Mouse (Mus musculus): ENCODE data around the gene Aicda. TPM values are rescaled to one million over a fixed set of nuclear protein-coding genes. Genes with fewer than 3 reads are reported as not detected.

Gene Aicda
- polyA plus RNA-seq, 1 experiment: not detected

- H3K4me1 ChIP-seq (ENCODE audit: control insufficient read depth, insufficient read depth, low read length): peaks cover 4% of the 10 kb centered on the region
- no peaks in the 10 kb centered on the region for H3K36me3 ChIP-seq (ENCODE audit: control insufficient read depth, insufficient read depth, low read length)
- no peaks in the 10 kb centered on the region for H3K27me3 ChIP-seq (ENCODE audit: control insufficient read depth, insufficient read depth, low read length)
- TF ChIP-seq POLR2A (IDR thresholded peaks at IDR 0.05; ENCODE audit: control insufficient read depth, low read depth, low read length): no peak
- no peak overlapping the region for H3K4me3 ChIP-seq (ENCODE audit: control insufficient read depth, low read depth, low read length)
- H3K27ac ChIP-seq (ENCODE audit: control insufficient read depth, insufficient read depth, low read depth, low read length): no peak overlapping the region
Measured at GRCm38 (mm10) chr6:122517668-122518067, 35.9 kb upstream of the Aicda start.

- no peaks in the 10 kb centered on the region for H3K36me3 ChIP-seq (ENCODE audit: control insufficient read depth, insufficient read depth, low read length)
- TF ChIP-seq CTCF (IDR thresholded peaks at IDR 0.05; ENCODE audit: control insufficient read depth, insufficient read depth, insufficient replicate concordance, low read depth, low read length): no peak
- no peak for TF ChIP-seq POLR2A (IDR thresholded peaks at IDR 0.05; ENCODE audit: control insufficient read depth, low read depth, low read length)
- H3K27me3 ChIP-seq (ENCODE audit: control insufficient read depth, insufficient read depth, low read length): no peaks in the 10 kb centered on the region
- no peak overlapping the region for H3K27ac ChIP-seq (ENCODE audit: control insufficient read depth, insufficient read depth, low read depth, low read length)
- H3K4me1 ChIP-seq (ENCODE audit: control insufficient read depth, insufficient read depth, low read length): peaks cover 8% of the 10 kb centered on the region
- H3K4me3 ChIP-seq (ENCODE audit: control insufficient read depth, low read depth, low read length): no peak overlapping the region
Measured at GRCm38 (mm10) chr6:122519384-122519783, 34.2 kb upstream of the Aicda start.

DNA sequence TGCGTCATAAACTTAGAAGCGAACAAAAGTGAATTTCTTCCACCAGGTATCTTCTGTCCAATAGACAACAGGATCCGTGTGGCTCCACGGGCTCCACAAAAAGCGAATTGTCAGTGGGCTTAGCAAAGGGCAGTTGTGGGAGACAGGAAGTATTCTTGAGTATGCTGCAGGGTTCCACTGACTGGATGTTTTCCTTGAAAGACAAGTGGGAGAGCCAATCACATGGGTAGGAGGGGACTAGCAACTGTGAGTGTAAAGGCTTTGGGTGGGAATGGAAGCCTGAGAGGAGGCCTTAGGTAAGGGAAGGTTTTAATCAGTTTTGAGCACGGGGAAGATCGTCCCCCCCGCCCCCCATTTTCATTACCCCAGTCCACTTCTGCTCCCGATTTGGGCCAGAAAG is 31.0 kb upstream of the Aicda start:
- Histone ChIP-seq H3K4me3 (ENCODE audit: control insufficient read depth, low read depth, low read length) (peak overlapping the region; percentile 65), H3K27ac (ENCODE audit: control insufficient read depth, insufficient read depth, low read depth, low read length) (peak overlapping the region; percentile 55; the same call in 1 of the 2 replicates), H3K27me3 (ENCODE audit: control insufficient read depth, insufficient read depth, low read length) (no peaks in the 10 kb centered on the region), H3K36me3 (ENCODE audit: control insufficient read depth, insufficient read depth, low read length) (no peaks in the 10 kb centered on the region), H3K4me1 (ENCODE audit: control insufficient read depth, insufficient read depth, low read length) (peaks cover 10% of the 10 kb centered on the region)
- TF ChIP-seq POLR2A (IDR thresholded peaks at IDR 0.05; ENCODE audit: control insufficient read depth, low read depth, low read length) (no peak), CTCF (IDR thresholded peaks at IDR 0.05; ENCODE audit: control insufficient read depth, insufficient read depth, insufficient replicate concordance, low read depth, low read length) (no peak)

- no peaks in the 10 kb centered on the region for H3K27me3 ChIP-seq (ENCODE audit: control insufficient read depth, insufficient read depth, low read length)
- TF ChIP-seq CTCF (IDR thresholded peaks at IDR 0.05; ENCODE audit: control insufficient read depth, insufficient read depth, insufficient replicate concordance, low read depth, low read length) (peak; percentile 47; the same call in 1 of the 2 replicates), POLR2A (IDR thresholded peaks at IDR 0.05; ENCODE audit: control insufficient read depth, low read depth, low read length) (no peak)
- H3K4me3 ChIP-seq (ENCODE audit: control insufficient read depth, low read depth, low read length): peak overlapping the region; percentile 65; the same call in 1 of the 2 replicates
- peaks cover 13% of the 10 kb centered on the region for H3K4me1 ChIP-seq (ENCODE audit: control insufficient read depth, insufficient read depth, low read length)
- H3K36me3 ChIP-seq (ENCODE audit: control insufficient read depth, insufficient read depth, low read length): no peaks in the 10 kb centered on the region
- peak overlapping the region; percentile 55; the same call in 1 of the 2 replicates for H3K27ac ChIP-seq (ENCODE audit: control insufficient read depth, insufficient read depth, low read depth, low read length)
Measured at GRCm38 (mm10) chr6:122523289-122523688, 30.3 kb upstream of the Aicda start.

DNA sequence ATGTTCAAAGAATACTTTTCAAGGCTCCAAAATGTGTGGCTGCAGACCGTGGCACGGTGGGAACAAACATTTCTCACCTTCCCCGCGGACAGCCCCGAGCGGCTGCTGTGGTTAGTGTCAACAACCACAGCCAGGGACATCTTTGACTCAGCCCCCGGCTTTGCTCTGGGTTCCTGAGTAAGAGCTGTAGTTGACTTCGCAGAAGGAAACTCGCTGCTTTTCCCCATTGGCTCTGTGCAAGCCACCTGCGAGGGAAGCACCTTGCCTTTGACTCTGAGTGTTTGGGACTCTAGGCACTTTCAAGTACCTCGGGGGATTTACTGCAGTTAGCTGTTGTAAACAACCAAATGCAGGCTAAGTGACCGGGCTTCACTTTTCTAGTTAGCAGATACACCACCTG is 26.0 kb upstream of the Aicda start:
- Histone ChIP-seq H3K27me3 (ENCODE audit: control insufficient read depth, insufficient read depth, low read length) (no peaks in the 10 kb centered on the region), H3K27ac (ENCODE audit: control insufficient read depth, insufficient read depth, low read depth, low read length) (no peak overlapping the region), H3K36me3 (ENCODE audit: control insufficient read depth, insufficient read depth, low read length) (no peaks in the 10 kb centered on the region), H3K4me3 (ENCODE audit: control insufficient read depth, low read depth, low read length) (no peak overlapping the region), H3K4me1 (ENCODE audit: control insufficient read depth, insufficient read depth, low read length) (peaks cover 10% of the 10 kb centered on the region)
- TF ChIP-seq CTCF (IDR thresholded peaks at IDR 0.05; ENCODE audit: control insufficient read depth, insufficient read depth, insufficient replicate concordance, low read depth, low read length) (no peak), POLR2A (IDR thresholded peaks at IDR 0.05; ENCODE audit: control insufficient read depth, low read depth, low read length) (no peak)

- TF ChIP-seq POLR2A (IDR thresholded peaks at IDR 0.05; ENCODE audit: control insufficient read depth, low read depth, low read length) (no peak), CTCF (IDR thresholded peaks at IDR 0.05; ENCODE audit: control insufficient read depth, insufficient read depth, insufficient replicate concordance, low read depth, low read length) (no peak)
- peak overlapping the region; percentile 8; the same call in 1 of the 2 replicates for H3K4me3 ChIP-seq (ENCODE audit: control insufficient read depth, low read depth, low read length)
- H3K36me3 ChIP-seq (ENCODE audit: control insufficient read depth, insufficient read depth, low read length): no peaks in the 10 kb centered on the region
- H3K4me1 ChIP-seq (ENCODE audit: control insufficient read depth, insufficient read depth, low read length): peaks cover 10% of the 10 kb centered on the region
- H3K27ac ChIP-seq (ENCODE audit: control insufficient read depth, insufficient read depth, low read depth, low read length): no peak overlapping the region
- no peaks in the 10 kb centered on the region for H3K27me3 ChIP-seq (ENCODE audit: control insufficient read depth, insufficient read depth, low read length)
Measured at GRCm38 (mm10) chr6:122528136-122528535, 25.5 kb upstream of the Aicda start.

DNA sequence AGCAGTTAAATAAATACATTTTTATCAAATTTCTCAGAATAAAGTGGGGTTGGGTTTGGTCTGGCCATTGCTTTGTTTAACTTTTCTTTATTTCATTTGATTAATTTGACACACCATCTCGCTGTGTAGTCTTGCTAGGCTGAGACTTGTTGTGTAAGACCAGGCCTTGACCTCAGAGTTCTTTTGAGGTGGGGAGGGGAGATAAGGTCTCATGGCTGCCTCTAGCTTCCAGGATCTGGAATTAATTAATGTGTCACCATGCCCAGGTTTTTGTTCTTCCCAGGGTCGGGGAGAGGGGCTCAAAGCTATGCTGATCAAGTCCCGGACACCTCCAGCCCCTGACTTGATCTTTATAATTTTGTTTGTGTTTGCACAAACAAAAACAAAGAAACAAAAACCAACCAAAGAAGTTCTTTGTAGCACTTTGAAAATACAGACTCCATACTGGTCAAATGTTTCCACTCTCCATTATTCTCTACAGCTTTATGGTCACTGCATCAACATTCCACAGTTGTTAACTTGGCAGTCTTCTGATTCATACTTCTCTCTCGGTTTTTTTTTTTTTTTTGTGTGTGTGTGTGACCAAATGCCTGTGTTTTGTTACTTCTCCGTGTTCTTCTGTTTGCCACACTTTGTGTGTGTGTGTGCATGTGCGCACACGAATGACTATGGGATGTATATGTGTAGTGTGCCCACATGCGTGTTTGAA is 22.0 kb upstream of the Aicda start:
- H3K36me3 ChIP-seq (ENCODE audit: control insufficient read depth, insufficient read depth, low read length): no peaks in the 10 kb centered on the region

More for the DNA sequence above, 22.0 kb upstream of the Aicda start:
- Histone ChIP-seq H3K4me1 (ENCODE audit: control insufficient read depth, insufficient read depth, low read length) (peaks cover 8% of the 10 kb centered on the region), H3K4me3 (ENCODE audit: control insufficient read depth, low read depth, low read length) (no peak overlapping the region), H3K27ac (ENCODE audit: control insufficient read depth, insufficient read depth, low read depth, low read length) (no peak overlapping the region), H3K27me3 (ENCODE audit: control insufficient read depth, insufficient read depth, low read length) (no peaks in the 10 kb centered on the region)
- TF ChIP-seq CTCF (IDR thresholded peaks at IDR 0.05; ENCODE audit: control insufficient read depth, insufficient read depth, insufficient replicate concordance, low read depth, low read length) (no peak), POLR2A (IDR thresholded peaks at IDR 0.05; ENCODE audit: control insufficient read depth, low read depth, low read length) (no peak)

Data from testis, adult 2 months (tissue).